Mouse (Mus musculus): ENCODE measurements around the gene Cdiptos. TPM values are rescaled to one million over a fixed set of nuclear protein-coding genes. Genes with fewer than 3 reads are reported as not detected.

The Cdiptos gene
- polyA plus RNA-seq, 1 experiment from 2014 or later = 1.2 TPM

DNA sequence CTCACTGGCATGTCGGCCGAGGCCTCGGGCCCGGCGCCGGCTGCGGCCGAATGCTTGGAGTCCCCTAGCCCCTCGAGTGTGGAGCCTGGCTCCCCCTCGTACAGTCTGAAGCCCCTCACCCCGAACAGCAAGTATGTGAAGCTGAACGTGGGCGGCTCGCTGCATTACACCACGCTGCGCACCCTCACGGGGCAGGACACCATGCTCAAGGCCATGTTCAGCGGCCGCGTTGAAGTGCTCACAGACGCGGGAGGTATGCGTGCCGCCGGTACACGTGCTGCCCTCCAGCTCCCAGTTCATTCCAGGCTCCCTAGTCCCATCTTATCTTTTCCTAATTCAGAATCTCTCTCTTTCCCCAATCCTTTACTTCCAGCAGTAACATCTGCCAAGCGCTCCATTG, 46.9 kb downstream of the Cdiptos start:
- Histone ChIP-seq H3K9ac (replicated peaks; ENCODE audit: low read depth, low read length) (peak overlapping the region; percentile 77), H3K36me3 (ENCODE audit: control insufficient read depth, insufficient read depth, low read length) (peaks cover 4% of the 10 kb centered on the region; the same call in 1 of the 2 replicates), H3K4me1 (ENCODE audit: control insufficient read depth, insufficient read depth, low read length) (peaks cover 12% of the 10 kb centered on the region), H3K27me3 (ENCODE audit: control insufficient read depth, insufficient read depth, low read length) (no peaks in the 10 kb centered on the region), H3K4me3 (ENCODE audit: low read depth, low read length) (peak overlapping the region; percentile 85), H3K9me3 (ENCODE audit: control insufficient read depth, low read length) (no peaks in the 10 kb centered on the region), H3K4me2 (ENCODE audit: low read depth, low read length) (peak overlapping the region; percentile 93), H3K27ac (ENCODE audit: low read depth, low read length) (peak overlapping the region; percentile 76)
- WGBS = 0% methylated on average over 18 of the region's 27 CpGs
- ATAC-seq (ENCODE audit: low read depth) = peak; percentile 73

DNA sequence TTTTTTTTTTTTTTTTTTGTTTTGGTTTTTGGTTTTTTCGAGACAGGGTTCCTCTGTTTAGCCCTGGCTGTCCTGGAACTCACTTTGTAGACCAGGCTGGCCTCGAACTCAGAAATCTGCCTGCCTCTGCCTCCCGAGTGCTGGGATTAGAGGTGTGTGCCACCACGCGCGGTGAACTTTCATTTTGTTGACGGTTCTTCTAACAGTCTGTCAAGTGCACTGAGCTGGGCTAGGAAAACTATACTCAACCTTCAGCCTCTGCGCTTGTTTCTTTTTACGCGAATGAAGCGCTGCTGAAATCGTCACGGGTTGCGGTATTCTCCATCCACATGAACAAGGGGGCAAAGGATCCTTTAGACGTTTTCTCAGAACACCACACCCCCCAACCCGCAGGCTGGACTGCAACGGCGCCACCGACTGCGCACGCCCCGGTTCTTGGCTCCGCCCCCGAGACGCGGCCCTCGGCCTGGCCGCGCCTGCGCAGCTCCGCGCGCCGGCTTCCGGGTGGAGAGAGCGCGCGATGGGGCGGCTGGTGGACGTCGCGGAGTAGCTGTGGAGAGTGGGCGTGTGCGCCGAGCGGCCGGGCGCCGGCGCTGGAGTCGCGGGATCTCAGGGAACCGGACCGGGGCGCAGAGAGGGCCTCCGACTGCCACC, 47.4 kb downstream of the Cdiptos start, which contains the start of gene Kctd13:
Kctd13 (plus strand) TSS at position 496 of the 654 bp plus-strand sequence.
- peak; percentile 96 for ATAC-seq (ENCODE audit: low read depth)
- H3K27me3 ChIP-seq (ENCODE audit: control insufficient read depth, insufficient read depth, low read length) = no peaks in the 10 kb centered on the region
- peak within 1 kb of the TSS; percentile 93 for H3K4me2 ChIP-seq (ENCODE audit: low read depth, low read length)
- no peaks in the 10 kb centered on the region for H3K9me3 ChIP-seq (ENCODE audit: control insufficient read depth, low read length)
- H3K4me3 ChIP-seq (ENCODE audit: low read depth, low read length) = peak within 1 kb of the TSS; percentile 85
- H3K4me1 ChIP-seq (ENCODE audit: control insufficient read depth, insufficient read depth, low read length) = peaks cover 12% of the 10 kb centered on the region
- peak within 1 kb of the TSS; percentile 76 for H3K27ac ChIP-seq (ENCODE audit: low read depth, low read length)
- H3K9ac ChIP-seq (replicated peaks; ENCODE audit: low read depth, low read length) = peak within 1 kb of the TSS; percentile 77
- 4% methylated on average over 56 of the region's 56 CpGs for WGBS
- peaks cover 4% of the 10 kb centered on the region; the same call in 1 of the 2 replicates for H3K36me3 ChIP-seq (ENCODE audit: control insufficient read depth, insufficient read depth, low read length)

DNA sequence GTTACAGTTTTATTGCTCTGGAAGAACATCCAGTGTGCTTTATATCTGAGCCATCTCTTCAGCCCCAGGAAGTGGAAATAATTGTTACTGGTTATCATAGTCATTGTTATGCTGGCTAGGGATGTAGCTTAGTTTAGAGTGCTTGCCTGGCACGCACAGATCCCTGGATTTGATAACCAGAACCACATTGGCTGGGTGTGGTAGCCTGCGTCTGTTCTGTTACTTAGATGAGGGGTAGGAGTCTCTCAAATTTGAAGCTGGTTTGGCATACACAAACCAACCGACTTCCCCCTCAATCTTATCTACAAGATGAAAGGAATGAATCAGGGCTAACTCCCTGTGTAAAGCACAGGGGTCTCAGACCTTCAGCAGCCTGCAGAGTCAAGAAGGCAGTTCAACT, 49.6 kb downstream of the Cdiptos start:
- Histone ChIP-seq H3K27me3 (ENCODE audit: control insufficient read depth, insufficient read depth, low read length) (no peaks in the 10 kb centered on the region), H3K4me2 (ENCODE audit: low read depth, low read length) (no peak overlapping the region), H3K4me1 (ENCODE audit: control insufficient read depth, insufficient read depth, low read length) (peaks cover 17% of the 10 kb centered on the region), H3K36me3 (ENCODE audit: control insufficient read depth, insufficient read depth, low read length) (peaks cover 2% of the 10 kb centered on the region; the same call in 1 of the 2 replicates), H3K9me3 (ENCODE audit: control insufficient read depth, low read length) (no peaks in the 10 kb centered on the region), H3K4me3 (ENCODE audit: low read depth, low read length) (no peak overlapping the region), H3K27ac (ENCODE audit: low read depth, low read length) (no peak overlapping the region), H3K9ac (replicated peaks; ENCODE audit: low read depth, low read length) (no peak overlapping the region)
- 71% methylated on average over 3 of the region's 3 CpGs for WGBS
- ATAC-seq (ENCODE audit: low read depth) = no peak

DNA sequence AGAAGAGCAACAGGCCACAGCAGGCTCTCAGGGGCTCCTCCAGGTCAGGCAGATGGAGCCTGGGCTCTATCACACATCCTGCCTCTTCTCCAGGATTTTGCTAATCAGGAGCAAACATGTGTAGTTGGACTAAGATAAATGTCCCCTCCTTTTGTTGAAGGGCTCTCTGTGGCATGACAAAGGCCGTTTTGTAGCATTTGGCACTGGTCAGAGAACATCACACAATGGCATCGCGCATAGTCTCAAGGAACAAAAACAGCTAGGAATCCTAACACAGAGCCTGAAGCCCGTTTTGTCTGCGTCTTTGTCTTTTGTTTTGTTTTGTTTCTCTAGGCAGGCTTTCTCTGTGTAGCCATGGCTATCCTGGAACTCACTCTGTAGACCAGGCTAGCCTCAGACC, 51.9 kb downstream of the Cdiptos start:
- 0 out of 2 replicates have a peak, but pooled peaks cover 5% of the 10 kb centered on the region for H3K4me1 ChIP-seq (ENCODE audit: control insufficient read depth, insufficient read depth, low read length)
- H3K27me3 ChIP-seq (ENCODE audit: control insufficient read depth, insufficient read depth, low read length) = no peaks in the 10 kb centered on the region
- no peak overlapping the region for H3K4me2 ChIP-seq (ENCODE audit: low read depth, low read length)
- H3K9me3 ChIP-seq (ENCODE audit: control insufficient read depth, low read length) = no peaks in the 10 kb centered on the region
- no peak overlapping the region for H3K4me3 ChIP-seq (ENCODE audit: low read depth, low read length)
- 24% methylated on average over 5 of the region's 5 CpGs for WGBS
- no peaks in the 10 kb centered on the region for H3K36me3 ChIP-seq (ENCODE audit: control insufficient read depth, insufficient read depth, low read length)
- H3K9ac ChIP-seq (replicated peaks; ENCODE audit: low read depth, low read length) = no peak overlapping the region
- ATAC-seq (ENCODE audit: low read depth) = no peak
- H3K27ac ChIP-seq (ENCODE audit: low read depth, low read length) = no peak overlapping the region

DNA sequence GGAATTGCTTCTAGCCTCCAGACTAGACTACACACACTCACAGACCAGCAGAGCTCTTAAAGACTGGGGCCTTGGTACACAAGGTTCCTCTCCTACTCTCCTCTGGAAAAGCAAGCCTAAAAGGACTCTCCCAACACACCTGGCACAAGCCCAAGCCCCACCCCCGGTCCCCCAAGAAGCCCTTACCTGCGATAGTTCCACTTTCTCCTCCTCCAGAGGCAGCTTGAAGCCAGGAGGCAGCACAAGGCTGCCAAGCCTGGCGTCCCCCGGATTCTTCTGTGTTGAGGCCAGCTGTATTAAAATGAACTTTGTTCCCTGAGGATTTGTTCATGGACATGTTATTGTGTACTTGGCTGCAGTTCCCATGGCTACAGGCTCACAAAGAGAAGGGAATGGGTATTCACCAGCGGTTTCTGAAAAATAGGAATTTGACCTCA, 53.3 kb downstream of the Cdiptos start, which contains the start of gene Tmem219:
Tmem219 (minus strand) TSS at position 294 of the 437 bp plus-strand sequence.
- Histone ChIP-seq H3K27ac (ENCODE audit: low read depth, low read length) (no peak within 1 kb of the TSS), H3K9ac (replicated peaks; ENCODE audit: low read depth, low read length) (no peak within 1 kb of the TSS), H3K9me3 (ENCODE audit: control insufficient read depth, low read length) (no peaks in the 10 kb centered on the region), H3K36me3 (ENCODE audit: control insufficient read depth, insufficient read depth, low read length) (no peaks in the 10 kb centered on the region), H3K27me3 (ENCODE audit: control insufficient read depth, insufficient read depth, low read length) (no peaks in the 10 kb centered on the region), H3K4me1 (ENCODE audit: control insufficient read depth, insufficient read depth, low read length) (0 out of 2 replicates have a peak, but pooled peaks cover 5% of the 10 kb centered on the region), H3K4me2 (ENCODE audit: low read depth, low read length) (no peak within 1 kb of the TSS), H3K4me3 (ENCODE audit: low read depth, low read length) (no peak within 1 kb of the TSS)
- WGBS = 20% methylated on average over 5 of the region's 5 CpGs
- ATAC-seq (ENCODE audit: low read depth) = no peak

Other genes with a start within 250 kb of the Cdiptos start
- 85.0 and 85.9 TPM in 2 replicates for gene Mapk3, start 216.5 kb downstream of the Cdiptos start, polyA plus RNA-seq (2014; fragmentation: Nextera tagmentation; extraction: Ambion mirVana)
- gene Gdpd3, start 209.8 kb downstream of the Cdiptos start, polyA plus RNA-seq (2014; fragmentation: Nextera tagmentation; extraction: Ambion mirVana) = 1.8 and 2.4 TPM in 2 replicates
- gene Ypel3, start 199.1 kb downstream of the Cdiptos start, polyA plus RNA-seq (2014; fragmentation: Nextera tagmentation; extraction: Ambion mirVana) = 219 and 246 TPM in 2 replicates
- gene Tbx6, start 194.6 kb downstream of the Cdiptos start, polyA plus RNA-seq (2014; fragmentation: Nextera tagmentation; extraction: Ambion mirVana) = 0.27 and 0.55 TPM in 2 replicates
- gene Ppp4c, start 183.6 kb downstream of the Cdiptos start, polyA plus RNA-seq (2014; fragmentation: Nextera tagmentation; extraction: Ambion mirVana) = 154 and 168 TPM in 2 replicates
- gene Fam57b, start 178.4 kb downstream of the Cdiptos start, polyA plus RNA-seq (2014; fragmentation: Nextera tagmentation; extraction: Ambion mirVana) = 50.9 and 64.4 TPM in 2 replicates
- gene 4930451I11Rik, start 144.5 kb downstream of the Cdiptos start, polyA plus RNA-seq (2014; fragmentation: Nextera tagmentation; extraction: Ambion mirVana) = not detected in 2 replicates
- 18.4 and 20.2 TPM in 2 replicates for gene Doc2a, start 128.7 kb downstream of the Cdiptos start, polyA plus RNA-seq (2014; fragmentation: Nextera tagmentation; extraction: Ambion mirVana)
- gene Hirip3, start 114.1 kb downstream of the Cdiptos start, polyA plus RNA-seq (2014; fragmentation: Nextera tagmentation; extraction: Ambion mirVana) = 11.0 and 15.2 TPM in 2 replicates
- 86.7 and 92.4 TPM in 2 replicates for gene Ino80e, start 113.7 kb downstream of the Cdiptos start, polyA plus RNA-seq (2014; fragmentation: Nextera tagmentation; extraction: Ambion mirVana)
- 28.9 and 36.5 TPM in 2 replicates for gene Taok2, start 91.4 kb downstream of the Cdiptos start, polyA plus RNA-seq (2014; fragmentation: Nextera tagmentation; extraction: Ambion mirVana)
- 29.4 and 32.2 TPM in 2 replicates for gene Tmem219, start 53.2 kb downstream of the Cdiptos start, polyA plus RNA-seq (2014; fragmentation: Nextera tagmentation; extraction: Ambion mirVana)
- 92.9 and 103 TPM in 2 replicates for gene Kctd13, start 47.2 kb downstream of the Cdiptos start, polyA plus RNA-seq (2014; fragmentation: Nextera tagmentation; extraction: Ambion mirVana)
- 5.8 and 10.6 TPM in 2 replicates for gene Asphd1, start 26.5 kb downstream of the Cdiptos start, polyA plus RNA-seq (2014; fragmentation: Nextera tagmentation; extraction: Ambion mirVana)
- 70.9 and 85.0 TPM in 2 replicates for gene Sez6l2, start 25.5 kb downstream of the Cdiptos start, polyA plus RNA-seq (2014; fragmentation: Nextera tagmentation; extraction: Ambion mirVana)
- gene Cdipt, start 184 bp downstream of the Cdiptos start, polyA plus RNA-seq (2014; fragmentation: Nextera tagmentation; extraction: Ambion mirVana) = 105 and 107 TPM in 2 replicates
- 2.4 and 4.8 TPM in 2 replicates for gene Mvp, start 38.5 kb upstream of the Cdiptos start, polyA plus RNA-seq (2014; fragmentation: Nextera tagmentation; extraction: Ambion mirVana)
- gene Pagr1b, start 40.4 kb upstream of the Cdiptos start, polyA plus RNA-seq (2014; fragmentation: Nextera tagmentation; extraction: Ambion mirVana) = not detected in 2 replicates
- gene Pagr1a, start 41.3 kb upstream of the Cdiptos start, polyA plus RNA-seq (2014; fragmentation: Nextera tagmentation; extraction: Ambion mirVana) = 30.4 and 46.9 TPM in 2 replicates
- 36.3 and 60.2 TPM in 2 replicates for gene Gm42742, start 45.0 kb upstream of the Cdiptos start, polyA plus RNA-seq (2014; fragmentation: Nextera tagmentation; extraction: Ambion mirVana)
- 41.4 and 63.5 TPM in 2 replicates for gene Prrt2, start 45.1 kb upstream of the Cdiptos start, polyA plus RNA-seq (2014; fragmentation: Nextera tagmentation; extraction: Ambion mirVana)
- 61.7 and 64.8 TPM in 2 replicates for gene Maz, start 50.9 kb upstream of the Cdiptos start, polyA plus RNA-seq (2014; fragmentation: Nextera tagmentation; extraction: Ambion mirVana)
- 12.7 and 13.9 TPM in 2 replicates for gene Kif22, start 66.4 kb upstream of the Cdiptos start, polyA plus RNA-seq (2014; fragmentation: Nextera tagmentation; extraction: Ambion mirVana)
- not detected in 2 replicates for gene Zg16, start 111.2 kb upstream of the Cdiptos start, polyA plus RNA-seq (2014; fragmentation: Nextera tagmentation; extraction: Ambion mirVana)
- gene AI467606, start 115.3 kb upstream of the Cdiptos start, polyA plus RNA-seq (2014; fragmentation: Nextera tagmentation; extraction: Ambion mirVana) = 1.4 and 1.6 TPM in 2 replicates
- 0.88 TPM in 1 of 2 replicates, not detected in the other for gene Qprt, start 146.1 kb upstream of the Cdiptos start, polyA plus RNA-seq (2014; fragmentation: Nextera tagmentation; extraction: Ambion mirVana)
- not detected in 2 replicates for gene Spn, start 161.7 kb upstream of the Cdiptos start, polyA plus RNA-seq (2014; fragmentation: Nextera tagmentation; extraction: Ambion mirVana)
- gene Cd2bp2, start 220.0 kb upstream of the Cdiptos start, polyA plus RNA-seq (2014; fragmentation: Nextera tagmentation; extraction: Ambion mirVana) = 58.1 and 71.9 TPM in 2 replicates
- 28.5 and 29.4 TPM in 2 replicates for gene Tbc1d10b, start 232.4 kb upstream of the Cdiptos start, polyA plus RNA-seq (2014; fragmentation: Nextera tagmentation; extraction: Ambion mirVana)
- gene Mylpf, start 232.8 kb upstream of the Cdiptos start, polyA plus RNA-seq (2014; fragmentation: Nextera tagmentation; extraction: Ambion mirVana) = 8.5 and 12.5 TPM in 2 replicates